ENCODE assay signal across 24 mouse cellular contexts in the genomic region with DNA sequence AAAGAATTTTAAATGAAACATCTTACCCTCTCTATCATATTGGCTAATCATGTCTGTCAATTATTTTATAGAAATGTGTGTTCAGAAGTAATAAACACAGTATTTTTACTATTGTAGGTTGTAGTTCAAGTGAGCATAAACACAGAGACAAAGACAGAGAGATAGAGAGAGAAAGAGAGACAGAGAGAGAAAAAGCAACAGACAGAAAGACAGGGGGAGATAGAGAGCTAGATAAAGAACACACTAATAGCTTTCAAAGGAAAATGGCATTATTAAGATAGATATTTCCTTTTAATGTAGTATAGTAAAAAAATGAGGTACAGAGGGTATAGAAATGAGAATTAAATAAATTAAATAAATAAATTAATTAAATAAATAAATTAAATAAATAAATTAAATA.
DNase-seq lines count a peak whose midpoint lies in the region; ATAC-seq and TF ChIP-seq lines count a peak whose summit lies in the region.
"Had no signal": no experiment of that assay in that cellular context is flagged by ENCODE, and none has a peak within 500 bp of the region (broad histone marks: within the 10 kb centered on the region; RNA-seq: fewer than 3 reads in every experiment).

No protein-coding gene starts in this region.

- H3K9ac ChIP-seq in intestine, postnatal 0 days (ENCODE audit: low read depth, low read length): no peak overlapping the region
- no peak overlapping the region for H3K9ac ChIP-seq in intestine, embryonic 16.5 days (ENCODE audit: low read depth, low read length)
- H3K9ac ChIP-seq: embryonic facial prominence, embryonic 13.5 days; embryonic facial prominence, embryonic 15.5 days; forebrain, embryonic 12.5 days had no signal

- DNase-seq in left cerebral cortex, adult 2 months (ENCODE audit: extremely low spot score in 1 of 2, low spot score in 2 of 2): no peak
- DNase-seq in left cerebral cortex, postnatal 14 days (ENCODE audit: low spot score in 2 of 2): no peak
- no peak for DNase-seq in adrenal gland, postnatal 14 days
- DNase-seq: adrenal gland, adult 8-10 months; adrenal gland, postnatal 25 days; cerebellum, adult 11 months; cerebellum, adult 18-20 months; cerebellum, adult 8-10 months; cerebellum, adult 9-11 months; cerebellum, postnatal 14 days; cerebellum, postnatal 36 days; embryo, embryonic 11 days had no signal

- H3K27me3 ChIP-seq in intestine, postnatal 0 days (replicated peaks; ENCODE audit: control insufficient read depth, insufficient read depth, low read length): no peaks in the 10 kb centered on the region
- no peaks in the 10 kb centered on the region for H3K27me3 ChIP-seq in intestine, embryonic 16.5 days (replicated peaks; ENCODE audit: control insufficient read depth, insufficient read depth, low read length)
- H3K27me3 ChIP-seq: embryonic facial prominence, embryonic 13.5 days; embryonic facial prominence, embryonic 15.5 days; forebrain, embryonic 12.5 days; Patski had no signal

- no peak overlapping the region for H3K27ac ChIP-seq in intestine, postnatal 0 days (ENCODE audit: low read depth, low read length)
- H3K27ac ChIP-seq in intestine, embryonic 16.5 days (ENCODE audit: low read length): no peak overlapping the region
- H3K27ac ChIP-seq in left cerebral cortex, adult 2 months: no peak overlapping the region
- H3K27ac ChIP-seq: embryonic facial prominence, embryonic 13.5 days; embryonic facial prominence, embryonic 15.5 days; forebrain, embryonic 10.5 days; forebrain, embryonic 12.5 days had no signal

- peak; percentile 18; the same call in 1 of the 2 replicates for TF ChIP-seq CTCF in intestine, postnatal 0 days (IDR thresholded peaks at IDR 0.05; ENCODE audit: low read depth)
- peak; percentile 1; the same call in 1 of the 2 replicates for TF ChIP-seq CTCF in left cerebral cortex, adult 2 months (IDR thresholded peaks at IDR 0.05)

- H3K4me3 ChIP-seq in intestine, postnatal 0 days (ENCODE audit: low read depth, low read length): no peak overlapping the region
- H3K4me3 ChIP-seq in intestine, embryonic 16.5 days (ENCODE audit: low read length): no peak overlapping the region
- H3K4me3 ChIP-seq in left cerebral cortex, adult 2 months: no peak overlapping the region
- H3K4me3 ChIP-seq: embryonic facial prominence, embryonic 13.5 days; embryonic facial prominence, embryonic 15.5 days; erythroblast, embryonic 14.5 days; forebrain, embryonic 10.5 days; forebrain, embryonic 12.5 days had no signal

- no peak for ATAC-seq in intestine, postnatal 0 days
- no peak for ATAC-seq in intestine, embryonic 16.5 days
- ATAC-seq: activated CD4-positive, CD25-positive, alpha-beta regulatory T cell, adult 4 months; forebrain, embryonic 14.5 days; forebrain, embryonic 16.5 days; Patski had no signal

- H3K4me2 ChIP-seq in intestine, postnatal 0 days (replicated peaks; ENCODE audit: low read depth): no peak overlapping the region
- H3K4me2 ChIP-seq in intestine, embryonic 16.5 days (ENCODE audit: low read depth, low read length): no peak overlapping the region
- H3K4me2 ChIP-seq: embryonic facial prominence, embryonic 13.5 days; embryonic facial prominence, embryonic 15.5 days; forebrain, embryonic 12.5 days had no signal

- H3K36me3 ChIP-seq in intestine, postnatal 0 days (ENCODE audit: control insufficient read depth, insufficient read depth): no peaks in the 10 kb centered on the region
- H3K36me3 ChIP-seq in intestine, embryonic 16.5 days (ENCODE audit: control insufficient read depth, insufficient read depth, low read length): no peaks in the 10 kb centered on the region
- H3K36me3 ChIP-seq: embryonic facial prominence, embryonic 13.5 days; embryonic facial prominence, embryonic 15.5 days; forebrain, embryonic 10.5 days; forebrain, embryonic 12.5 days; G1E had no signal

- no peaks in the 10 kb centered on the region for H3K9me3 ChIP-seq in intestine, postnatal 0 days (ENCODE audit: control insufficient read depth)
- H3K9me3 ChIP-seq in intestine, embryonic 16.5 days (ENCODE audit: control insufficient read depth, low read length): no peaks in the 10 kb centered on the region
- H3K9me3 ChIP-seq: embryonic facial prominence, embryonic 13.5 days; embryonic facial prominence, embryonic 15.5 days; forebrain, embryonic 10.5 days; forebrain, embryonic 12.5 days; G1E had no signal

- intact Hi-C loops in left cerebral cortex, adult 2 months (cut with DNase I): no loop called here
- intact Hi-C loops in left cerebral cortex, postnatal 14 days (cut with DNase I): no loop called here

- H3K4me1 ChIP-seq in intestine, postnatal 0 days (replicated peaks; ENCODE audit: control insufficient read depth, insufficient read depth, low read length): no peaks in the 10 kb centered on the region
- no peaks in the 10 kb centered on the region for H3K4me1 ChIP-seq in intestine, embryonic 16.5 days (ENCODE audit: control insufficient read depth, insufficient read depth, low read length)
- H3K4me1 ChIP-seq: embryonic facial prominence, embryonic 13.5 days; embryonic facial prominence, embryonic 15.5 days; forebrain, embryonic 10.5 days; forebrain, embryonic 12.5 days had no signal
